Mouse (Mus musculus): ENCODE measurements around the gene Svep1.

Svep1 gene

DNA sequence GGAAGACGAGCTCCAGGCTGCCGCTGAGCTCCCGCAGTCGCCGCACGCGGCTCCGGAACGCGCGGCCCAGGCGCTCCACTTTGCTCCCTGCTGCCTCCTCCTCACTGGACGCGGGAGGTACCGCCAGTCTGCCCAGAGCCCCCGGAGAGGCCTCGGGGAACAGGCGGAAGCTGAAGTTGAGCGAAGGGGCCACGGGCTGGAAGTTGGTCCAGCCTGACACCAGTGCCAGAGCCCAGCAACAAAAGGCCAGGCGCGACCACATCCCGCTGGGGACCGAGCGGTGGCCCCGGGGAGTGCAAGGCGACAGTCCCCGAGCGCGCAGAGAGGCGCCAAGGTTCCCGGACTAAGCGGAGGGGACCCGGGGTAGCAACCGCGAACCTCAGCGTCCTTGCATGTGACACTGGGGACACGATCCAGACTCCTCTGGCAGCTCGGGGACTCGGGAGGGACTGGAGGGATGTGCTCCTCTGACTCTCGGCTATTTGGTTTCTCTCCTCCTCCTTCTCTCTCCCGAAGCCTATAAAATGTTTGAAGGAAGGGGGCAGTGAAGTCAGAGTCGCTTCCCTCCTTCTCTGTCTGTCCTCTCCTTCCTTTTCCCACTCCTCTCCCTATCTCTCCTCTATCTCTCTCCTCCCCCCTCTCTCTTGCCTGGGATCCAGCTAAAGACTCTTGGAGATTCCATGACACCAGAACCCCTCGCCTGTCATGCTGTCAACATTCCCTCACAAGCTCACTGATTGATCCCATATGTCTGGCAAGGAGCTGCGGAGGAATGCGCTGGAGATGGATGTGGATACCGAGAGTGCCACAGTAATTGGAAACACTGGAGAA, at the start of gene Svep1:
Gene Svep1, minus strand, starts transcription at position 745 of the 831 bp plus-strand sequence.
- DNase-seq (ENCODE audit: extremely low read depth, low read depth, low spot score), result no peak

DNA sequence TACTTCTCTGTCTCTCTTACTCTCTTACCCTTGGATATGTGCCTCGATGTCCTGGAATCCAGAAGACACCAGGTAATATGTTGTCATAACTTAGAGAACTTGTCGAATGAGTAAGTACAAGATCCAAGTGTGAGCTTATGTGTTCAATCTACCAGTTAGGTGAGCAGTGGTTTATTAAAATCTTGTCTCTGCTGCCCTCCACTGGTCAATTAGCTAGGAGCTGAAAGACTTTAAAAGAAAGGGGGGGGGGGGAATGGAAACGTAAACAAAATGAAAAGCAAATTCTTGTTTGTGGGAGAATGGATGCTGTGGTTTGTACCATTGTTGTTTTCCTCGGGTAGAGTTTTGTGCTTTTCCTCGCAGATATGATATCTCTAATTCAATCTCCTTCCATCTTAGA, 46.8 kb upstream of the Svep1 start:
- no peak for DNase-seq (ENCODE audit: extremely low read depth, low read depth, low spot score)

DNA sequence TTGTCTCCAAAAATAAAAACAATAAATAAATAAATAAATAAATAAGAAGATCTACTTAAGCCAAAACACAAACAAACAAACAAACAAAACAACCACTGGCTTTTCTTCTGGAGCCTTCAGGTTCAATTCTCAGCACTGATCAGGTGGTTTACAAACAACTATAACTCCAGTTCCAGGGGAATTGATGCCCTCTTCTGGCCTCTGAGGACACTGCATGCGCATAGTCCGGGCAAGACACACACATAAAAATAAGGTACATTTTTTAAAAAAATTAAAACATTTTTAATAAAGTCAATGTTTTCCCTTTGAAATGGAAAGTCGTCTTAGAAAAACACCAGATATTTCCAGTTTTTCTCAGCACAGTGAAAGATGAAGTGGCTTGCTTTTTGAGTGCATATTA, 45.7 kb upstream of the Svep1 start:
- DNase-seq (ENCODE audit: extremely low read depth, low read depth, low spot score), result no peak

DNA sequence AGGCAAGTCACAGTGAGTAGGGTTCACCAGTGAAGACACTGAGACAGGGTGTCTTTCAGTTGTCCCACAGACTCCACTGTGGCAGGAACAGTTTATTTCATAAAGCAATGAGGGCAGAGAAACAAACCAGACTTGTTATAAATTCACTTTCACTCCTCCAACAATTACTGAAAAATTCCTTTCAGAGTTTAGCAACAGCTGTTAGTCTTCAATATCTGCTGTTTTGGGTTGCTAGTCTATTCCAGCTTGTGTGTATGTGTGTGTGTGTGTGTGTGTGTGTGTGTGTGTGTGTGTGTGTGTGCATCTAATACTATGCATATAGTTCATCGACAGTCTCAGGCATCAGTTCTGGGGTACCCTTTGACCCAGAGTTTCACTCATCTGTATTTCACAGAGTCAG, 38.9 kb upstream of the Svep1 start:
- no peak for DNase-seq (ENCODE audit: extremely low read depth, low read depth, low spot score)

DNA sequence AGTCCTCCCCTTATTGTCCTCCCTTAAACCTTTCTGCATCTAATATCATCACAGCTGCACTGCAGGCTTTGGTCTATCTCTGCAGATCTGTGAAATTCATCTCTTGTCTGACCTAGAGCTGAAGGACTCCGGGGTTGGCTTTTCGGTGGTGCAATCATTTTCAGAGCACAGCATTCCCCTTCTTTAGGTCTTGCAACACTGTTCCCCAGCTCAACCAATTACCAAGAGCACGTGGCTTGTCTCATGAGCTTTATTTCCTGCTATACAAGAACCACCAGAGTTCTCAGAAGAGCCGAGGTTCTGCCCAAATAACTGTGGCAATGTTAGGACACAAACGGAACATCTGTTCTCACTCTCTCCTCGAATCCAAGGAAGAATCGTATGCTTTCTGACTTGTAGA, 33.8 kb upstream of the Svep1 start:
- DNase-seq (ENCODE audit: extremely low read depth, low read depth, low spot score), result no peak

DNA sequence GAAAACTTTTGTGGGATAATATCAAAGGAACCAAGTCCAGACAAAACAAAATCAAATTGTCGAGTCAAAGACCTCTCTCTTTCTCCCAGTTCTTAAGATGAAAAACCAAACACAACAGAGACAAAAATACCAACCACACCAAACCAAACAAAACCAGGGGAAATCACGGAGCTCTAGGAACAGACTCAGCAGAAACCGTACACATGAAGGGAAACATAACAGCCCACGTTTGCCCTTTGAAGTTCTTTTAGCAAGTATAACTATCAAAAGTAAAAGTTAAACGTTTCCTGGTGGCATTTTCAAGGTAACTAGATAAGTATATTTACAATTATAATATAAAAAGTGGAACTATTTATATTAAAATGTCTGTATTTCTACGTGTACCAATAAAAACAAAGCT, 29.2 kb upstream of the Svep1 start:
- DNase-seq (ENCODE audit: extremely low read depth, low read depth, low spot score), result no peak

DNA sequence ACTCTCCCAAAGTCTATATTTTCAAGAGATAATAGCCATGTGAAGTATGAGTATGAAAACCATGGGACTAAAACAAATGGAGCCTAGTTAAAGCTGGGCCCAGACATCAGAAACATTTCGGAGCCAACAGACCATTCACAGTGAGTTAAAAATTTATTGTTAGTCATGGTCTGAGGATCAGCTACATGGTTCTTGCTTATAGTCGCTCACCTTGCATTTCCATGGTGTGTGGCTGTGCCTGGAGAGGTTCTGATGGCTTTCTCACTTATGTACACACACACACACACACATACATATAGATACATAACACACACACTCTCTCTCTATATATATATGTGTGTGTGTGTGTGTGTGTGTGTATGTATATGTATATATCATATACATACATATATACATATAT, 16.8 kb upstream of the Svep1 start:
- no peak for DNase-seq (ENCODE audit: extremely low read depth, low read depth, low spot score)

DNA sequence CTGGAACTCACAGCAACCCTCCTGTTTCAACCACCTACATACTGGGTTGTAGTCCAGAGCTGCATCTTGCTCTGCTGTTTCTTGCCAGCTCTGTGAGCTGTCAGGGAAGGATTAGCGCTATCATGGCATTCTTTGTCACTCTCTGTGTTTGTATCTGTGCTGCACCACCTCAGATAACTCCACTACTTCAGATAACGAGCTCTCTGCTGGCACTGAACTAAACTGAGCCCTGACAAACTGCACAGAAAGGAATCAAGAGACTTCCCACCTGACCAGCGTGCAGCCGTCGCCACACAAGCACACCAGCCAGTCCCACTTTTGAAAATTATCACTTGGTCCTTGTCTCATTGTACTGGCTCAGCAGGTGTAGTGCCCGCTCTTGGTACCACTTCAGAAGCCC, 4.7 kb upstream of the Svep1 start:
- DNase-seq (ENCODE audit: extremely low read depth, low read depth, low spot score), result no peak

DNA sequence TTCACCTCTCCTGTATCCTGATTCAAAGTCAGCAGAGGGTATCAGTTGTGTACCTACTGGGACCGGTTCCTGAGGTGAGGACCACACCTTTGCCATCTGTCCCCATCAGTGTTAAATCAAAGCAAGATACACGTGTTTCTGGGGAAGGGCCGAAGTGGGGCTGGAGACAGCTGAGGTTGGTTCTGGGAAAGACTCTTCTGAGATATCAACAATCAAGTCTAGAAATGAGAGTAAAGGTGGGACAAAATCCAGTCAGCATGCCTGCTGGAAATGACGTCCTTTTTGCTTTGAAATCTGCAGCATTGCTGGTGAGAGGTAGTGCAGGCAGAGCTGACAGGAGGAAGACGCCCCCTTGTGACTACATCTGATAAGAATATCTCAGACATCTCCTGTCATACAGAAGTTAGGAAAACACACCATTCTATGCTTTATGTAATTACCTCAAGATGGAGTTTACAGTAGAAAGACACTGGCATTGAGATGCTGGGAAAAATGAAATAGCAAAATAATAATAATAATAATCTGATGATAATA, 4.0 kb upstream of the Svep1 start:
- DNase-seq (ENCODE audit: extremely low read depth, low read depth, low spot score), result no peak

DNA sequence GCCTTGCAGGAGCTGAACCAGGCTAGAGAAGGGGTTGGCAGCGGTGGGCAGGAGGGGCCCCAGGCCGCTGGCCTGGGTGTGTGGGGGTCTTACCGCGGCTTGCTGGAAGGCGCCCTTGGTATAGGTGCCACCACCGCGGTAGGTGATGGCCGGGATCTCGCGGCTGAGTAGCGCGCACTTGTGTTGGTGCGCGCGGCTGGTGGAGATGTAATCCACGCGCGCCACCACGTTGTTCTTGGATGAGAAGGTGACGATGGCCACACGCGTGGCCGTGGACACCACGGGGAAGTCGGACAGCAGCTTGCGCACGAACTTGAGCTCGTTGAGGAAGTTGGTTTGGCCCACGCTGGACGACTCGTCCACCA, 927 bp downstream of the Svep1 start:
- DNase-seq (ENCODE audit: extremely low read depth, low read depth, low spot score), result no peak

DNA sequence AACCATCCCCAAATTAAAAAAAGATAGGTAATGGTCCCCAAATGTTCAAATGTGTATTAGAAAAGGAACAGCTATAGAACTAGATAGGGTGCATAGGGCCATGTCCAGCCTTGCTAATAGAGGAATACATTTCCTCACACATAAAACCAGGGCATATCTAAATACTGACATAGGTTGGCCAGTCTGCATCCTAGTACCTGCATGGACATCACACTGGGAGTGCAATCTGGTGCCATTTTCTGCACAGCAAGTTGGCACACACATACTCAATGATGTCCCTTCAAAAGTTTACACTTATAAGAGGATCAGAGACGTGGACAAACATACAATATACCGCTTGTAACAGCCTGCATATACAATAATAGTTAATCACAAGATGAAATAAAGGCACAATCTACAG, 5.0 kb downstream of the Svep1 start:
- no peak for DNase-seq (ENCODE audit: extremely low read depth, low read depth, low spot score)

DNA sequence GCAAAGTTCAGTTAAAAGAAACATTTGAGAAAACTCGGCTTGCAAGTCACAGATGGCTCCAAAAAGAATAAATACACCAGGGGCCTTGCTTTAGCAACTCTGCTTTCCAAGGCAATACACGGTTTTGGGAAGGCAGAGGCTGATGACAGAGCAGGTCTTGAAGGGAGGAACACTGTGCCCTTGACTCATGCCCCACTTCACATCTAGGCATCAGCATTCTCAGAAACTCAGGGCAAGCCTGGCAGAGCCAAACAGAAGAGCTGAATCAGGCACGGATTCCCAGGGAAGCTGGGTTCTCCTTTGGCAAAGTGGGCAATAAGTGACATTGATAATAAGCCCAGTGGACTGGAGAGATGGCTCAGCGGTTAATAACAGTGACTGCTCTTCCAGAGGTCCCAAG, 5.8 kb downstream of the Svep1 start:
- no peak for DNase-seq (ENCODE audit: extremely low read depth, low read depth, low spot score)

DNA sequence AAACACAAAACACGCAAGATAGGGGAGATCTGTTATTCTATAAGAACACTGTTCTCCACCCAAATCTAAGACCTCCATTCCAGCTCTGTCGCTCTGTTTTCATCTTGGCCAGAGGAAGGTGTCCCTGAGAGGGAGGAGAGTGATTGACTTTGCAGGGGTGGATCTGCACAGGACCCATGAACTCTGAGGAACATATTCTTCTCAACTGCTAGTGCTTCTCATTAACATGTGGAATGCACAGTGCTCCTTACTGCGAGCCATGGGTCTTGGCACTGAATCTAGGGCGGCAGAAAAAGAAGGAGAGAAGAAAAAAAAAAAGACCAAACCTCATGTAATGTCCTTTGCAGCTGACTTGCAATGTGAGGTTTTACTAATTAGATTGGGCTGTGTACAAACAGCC, 9.4 kb downstream of the Svep1 start:
- DNase-seq (ENCODE audit: extremely low read depth, low read depth, low spot score), result no peak

DNA sequence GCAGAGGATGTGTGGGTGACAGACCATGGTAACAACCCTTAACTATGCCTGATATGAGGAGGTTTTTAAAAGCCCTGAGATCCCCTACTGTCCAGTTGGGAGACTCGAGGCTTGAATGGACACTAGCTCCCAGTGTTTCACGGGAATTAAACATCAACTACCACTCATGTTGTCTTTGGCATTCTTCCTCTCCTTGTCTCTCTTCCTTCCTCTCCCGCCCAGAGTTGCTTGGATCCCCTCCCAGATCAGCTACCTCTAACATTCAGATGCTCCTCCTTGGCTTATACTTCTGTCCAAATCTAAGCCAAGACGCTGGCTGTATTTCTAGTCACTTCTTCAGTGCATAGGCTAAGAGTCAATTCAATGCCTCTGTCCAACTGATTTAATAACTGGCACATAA, 9.9 kb downstream of the Svep1 start:
- no peak for DNase-seq (ENCODE audit: extremely low read depth, low read depth, low spot score)

DNA sequence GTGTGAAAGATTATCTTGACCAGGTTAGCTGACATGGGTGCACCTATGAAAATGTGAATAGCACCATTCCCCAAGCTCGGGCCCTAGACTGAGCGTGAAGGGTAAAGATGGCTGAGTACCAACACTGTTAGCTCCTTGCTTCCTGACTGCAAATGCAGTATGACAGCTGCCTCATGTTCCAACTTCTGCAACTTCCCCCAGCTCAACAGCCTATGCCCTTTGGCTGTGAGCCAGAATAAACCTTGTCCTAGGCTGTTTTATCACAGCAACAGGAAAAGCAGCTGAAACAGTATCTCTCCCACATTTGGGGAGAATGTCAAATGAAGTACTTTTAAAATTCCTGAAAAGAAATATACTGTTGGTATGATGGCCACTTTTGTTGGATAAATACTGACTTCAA, 10.7 kb downstream of the Svep1 start:
- DNase-seq (ENCODE audit: extremely low read depth, low read depth, low spot score), result no peak

DNA sequence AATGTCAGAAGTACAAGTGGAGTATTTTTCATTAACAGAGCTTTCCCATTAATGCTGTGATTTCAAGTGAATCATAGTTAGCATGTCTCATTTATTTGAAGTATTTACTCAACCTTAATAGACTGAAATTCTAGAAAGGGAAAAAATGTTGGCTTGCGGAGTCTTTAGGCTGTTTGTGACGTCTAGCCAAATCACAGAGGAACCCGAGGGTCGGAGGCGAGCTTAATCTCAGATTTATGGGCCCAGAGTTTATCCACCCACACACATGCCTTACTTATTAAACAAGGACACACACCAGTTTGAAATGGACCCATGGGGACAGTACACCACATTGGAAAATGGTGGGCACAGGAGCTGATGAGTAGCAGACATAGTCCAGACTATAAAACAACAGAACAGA, 17.4 kb downstream of the Svep1 start:
- DNase-seq (ENCODE audit: extremely low read depth, low read depth, low spot score), result no peak

DNA sequence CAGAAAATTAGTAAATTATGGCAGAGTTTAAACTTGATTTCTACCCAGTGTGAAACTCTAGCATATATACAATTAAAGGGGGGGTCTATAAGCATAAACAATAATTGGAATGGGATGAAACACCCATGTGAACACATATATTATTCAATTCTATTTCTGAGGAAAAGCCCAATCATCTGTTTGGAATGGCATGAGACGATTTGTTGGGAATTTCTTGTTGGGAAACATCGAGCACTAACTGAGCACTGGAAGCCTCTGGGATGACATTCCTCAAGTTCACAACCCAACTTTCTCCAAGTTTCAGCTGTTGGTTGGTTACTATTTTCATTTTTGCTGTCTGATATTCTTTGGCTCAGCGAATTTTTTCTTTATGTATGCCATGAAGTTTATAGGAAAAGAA, 21.3 kb downstream of the Svep1 start:
- DNase-seq (ENCODE audit: extremely low read depth, low read depth, low spot score), result no peak

DNA sequence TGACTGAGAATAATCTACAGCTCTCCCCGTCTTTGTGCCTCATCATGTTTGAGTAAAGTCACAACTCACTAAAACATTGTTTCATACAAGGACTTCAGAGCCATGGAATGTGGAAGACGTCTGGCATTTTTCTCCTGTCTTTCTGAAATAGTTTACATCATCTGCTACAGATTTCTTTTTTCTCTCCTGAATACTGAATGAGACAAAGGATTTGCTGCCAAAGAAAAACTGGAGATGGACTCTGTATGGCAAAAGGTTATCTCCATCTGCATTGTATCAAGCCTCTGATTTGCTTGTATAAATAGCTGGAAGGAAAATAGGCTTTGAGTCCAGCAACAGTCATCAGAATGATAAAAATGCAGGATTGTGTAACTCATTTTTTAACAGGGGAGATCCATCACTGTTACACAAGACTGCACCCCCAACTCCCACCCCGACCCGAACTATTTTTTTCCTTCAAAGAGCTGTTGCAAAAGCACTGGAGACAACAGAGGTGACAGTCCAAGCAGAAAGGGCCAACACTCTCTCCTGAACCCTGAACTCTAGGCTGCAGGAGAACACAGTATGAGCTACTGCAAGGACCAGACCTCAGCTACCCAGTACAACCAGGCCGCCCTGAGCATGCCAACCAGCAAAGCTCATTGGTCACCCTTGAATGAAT, 21.8 kb downstream of the Svep1 start:
- DNase-seq (ENCODE audit: extremely low read depth, low read depth, low spot score), result no peak

DNA sequence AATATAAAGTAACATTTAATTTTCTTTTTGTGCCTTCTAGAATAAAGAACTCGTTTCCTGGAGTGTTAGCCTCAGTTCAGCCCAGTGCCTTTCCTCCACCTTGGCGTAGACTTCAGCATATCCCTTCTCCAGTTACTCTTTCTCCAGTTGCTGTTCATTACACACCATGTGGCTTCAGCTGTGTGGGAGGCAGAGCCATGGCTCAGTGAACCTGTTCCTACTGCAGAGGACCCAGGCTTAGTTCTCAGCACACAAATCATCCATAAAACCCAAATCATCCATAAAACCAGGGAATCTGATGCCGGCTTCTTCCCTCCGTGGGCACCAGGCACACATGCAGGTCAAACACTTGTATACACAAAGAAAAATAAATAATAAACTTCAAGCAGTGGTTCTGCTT, 22.8 kb downstream of the Svep1 start:
- no peak for DNase-seq (ENCODE audit: extremely low read depth, low read depth, low spot score)

DNA sequence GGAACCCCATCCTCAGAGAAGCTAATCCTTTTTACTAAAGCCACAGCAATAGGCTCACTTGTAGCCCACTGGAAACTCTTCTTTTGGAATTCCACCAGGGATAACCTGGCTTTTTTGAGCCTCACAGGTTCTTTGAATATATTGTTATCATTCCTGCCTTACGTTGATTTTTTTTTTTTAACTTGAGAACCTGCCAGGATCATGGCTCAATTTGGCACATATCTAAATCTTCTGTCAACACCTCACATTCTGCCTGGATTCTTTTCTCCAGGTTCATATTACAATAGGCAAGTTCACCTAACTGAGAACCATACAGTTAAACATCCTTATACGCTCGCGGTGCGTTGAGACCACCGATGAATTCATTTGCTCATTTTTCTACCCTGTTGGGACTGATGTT, 28.2 kb downstream of the Svep1 start:
- DNase-seq (ENCODE audit: extremely low read depth, low read depth, low spot score), result no peak

DNA sequence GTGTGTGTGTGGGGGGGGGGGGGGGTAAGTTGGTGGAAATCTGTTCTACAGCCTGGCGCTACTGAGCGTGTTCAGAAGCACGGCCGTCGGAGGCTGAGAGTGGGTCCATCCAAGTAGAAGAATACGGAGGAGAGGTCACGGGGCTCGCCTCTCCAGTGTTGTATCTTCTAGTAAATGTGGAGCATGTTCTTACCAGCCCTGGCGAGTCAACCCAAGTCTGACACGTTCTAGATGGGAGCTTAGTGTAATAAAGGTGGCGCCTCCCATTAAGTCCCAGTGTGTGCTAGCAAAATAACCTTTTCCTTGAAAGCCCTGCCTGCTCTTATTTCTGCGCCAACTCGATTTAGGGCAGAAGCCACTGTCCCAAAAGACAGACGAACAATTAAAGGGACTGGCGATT, 29.4 kb downstream of the Svep1 start:
- peak; percentile 23 for DNase-seq (ENCODE audit: extremely low read depth, low read depth, low spot score)

DNA sequence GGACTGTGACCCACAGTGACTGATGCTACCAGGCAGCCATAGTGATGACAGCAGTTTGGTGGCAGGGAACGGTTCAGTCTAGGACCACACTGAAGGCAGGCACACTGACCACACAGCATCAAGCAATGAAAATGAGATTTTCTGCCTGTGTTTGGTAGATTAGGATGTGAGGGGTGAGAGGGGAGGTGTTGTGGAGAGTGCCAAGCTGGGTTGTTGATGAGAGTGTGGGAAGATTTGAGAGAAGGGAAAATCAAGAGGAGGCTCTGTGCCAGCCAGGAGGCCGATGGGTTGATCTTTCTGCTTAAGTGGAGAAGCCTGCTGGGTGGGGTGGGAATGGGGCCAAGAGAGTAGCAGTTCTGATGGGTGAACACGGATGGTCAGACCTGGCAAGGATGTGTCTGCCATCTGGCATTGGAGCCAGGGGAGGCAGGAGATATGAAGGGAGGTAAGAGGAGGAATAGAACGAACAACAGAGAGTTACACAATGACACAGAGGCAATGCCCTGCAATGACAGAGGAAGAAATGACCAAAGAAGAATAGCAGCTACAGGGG, 32.1 kb downstream of the Svep1 start:
- DNase-seq (ENCODE audit: extremely low read depth, low read depth, low spot score), result no peak
